Mouse (Mus musculus) adrenal gland (tissue): ENCODE results near the gene Mtmr12.

Experiments
- intact Hi-C: fragments of 180-260 bp; cut with DNase I; formaldehyde crosslinking; loops from one replicate; pipeline ENCODE4 v1.15.1; 2025

The Mtmr12 gene

GRCm38 (mm10) chr15:12273325-12274052 is 68.7 kb downstream of the Mtmr12 start:
- intact Hi-C loops, result no loop called here

- intact Hi-C loops, result no loop called here
Measured at GRCm38 (mm10) chr15:12274053-12274769, 69.4 kb downstream of the Mtmr12 start.

- intact Hi-C loops, result loop anchor here (5.0 kb wide), 1 partner anchor 292 kb away; no protein-coding TSS in a partner anchor
Measured at GRCm38 (mm10) chr15:12275091-12275623, 70.3 kb downstream of the Mtmr12 start.

GRCm38 (mm10) chr15:12279816-12280215 is 75.0 kb downstream of the Mtmr12 start:
- intact Hi-C loops, result loop anchor here (5.0 kb wide), 1 partner anchor 287 kb away; no protein-coding TSS in a partner anchor

GRCm38 (mm10) chr15:12284794-12285534 is 80.1 kb downstream of the Mtmr12 start:
- intact Hi-C loops, result no loop called here

DNA sequence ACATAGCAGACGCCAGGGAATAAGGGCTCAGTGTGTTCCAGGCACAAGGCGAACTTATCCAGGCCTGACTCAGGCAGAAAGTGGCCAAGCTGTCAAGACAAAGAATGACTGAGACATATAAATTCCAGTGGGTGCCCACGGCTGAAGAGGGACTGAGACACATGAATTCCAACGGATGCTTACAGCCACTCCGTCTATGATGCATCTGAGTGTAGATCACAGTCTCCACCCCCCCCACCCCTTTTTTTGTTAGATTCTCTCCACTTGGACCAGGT is 80.6 kb downstream of the Mtmr12 start:
- intact Hi-C loops, result no loop called here

GRCm38 (mm10) chr15:12290330-12290729 is 85.5 kb downstream of the Mtmr12 start:
- intact Hi-C loops, result no loop called here

- intact Hi-C loops, result no loop called here
Measured at GRCm38 (mm10) chr15:12291757-12292156, 86.9 kb downstream of the Mtmr12 start.

GRCm38 (mm10) chr15:12296228-12296627 is 91.4 kb downstream of the Mtmr12 start:
- intact Hi-C loops, result no loop called here

DNA sequence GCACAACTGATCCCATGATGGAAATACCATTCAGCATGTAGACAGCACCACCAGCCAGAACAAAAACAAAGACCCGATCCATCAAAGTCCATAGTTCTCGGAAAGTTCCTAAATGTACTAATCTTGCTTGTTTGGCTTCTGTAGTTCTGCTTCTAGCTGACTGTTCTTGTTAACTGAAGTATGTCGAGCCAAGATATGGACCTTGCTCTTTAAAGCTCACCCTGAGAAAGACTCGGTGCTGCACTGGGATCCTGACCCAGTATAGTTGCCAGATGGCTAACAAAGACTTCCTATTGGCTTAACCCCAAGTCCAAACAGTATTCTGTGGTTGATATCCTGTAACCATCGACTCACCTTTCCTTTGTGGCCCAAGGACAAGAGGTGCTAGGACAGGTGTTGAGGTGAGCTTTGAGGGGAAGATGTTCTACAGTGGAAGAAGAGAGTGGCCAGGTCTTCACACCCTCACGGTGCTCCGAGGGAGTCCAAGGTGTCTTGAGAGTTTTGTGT is 93.5 kb downstream of the Mtmr12 start:
- intact Hi-C loops, result no loop called here

GRCm38 (mm10) chr15:12301771-12302170 is 96.9 kb downstream of the Mtmr12 start:
- intact Hi-C loops, result no loop called here

GRCm38 (mm10) chr15:12306188-12307071 is 101.6 kb downstream of the Mtmr12 start:
- intact Hi-C loops, result no loop called here

- intact Hi-C loops, result no loop called here
Measured at GRCm38 (mm10) chr15:12307114-12307513, 102.3 kb downstream of the Mtmr12 start.

DNA sequence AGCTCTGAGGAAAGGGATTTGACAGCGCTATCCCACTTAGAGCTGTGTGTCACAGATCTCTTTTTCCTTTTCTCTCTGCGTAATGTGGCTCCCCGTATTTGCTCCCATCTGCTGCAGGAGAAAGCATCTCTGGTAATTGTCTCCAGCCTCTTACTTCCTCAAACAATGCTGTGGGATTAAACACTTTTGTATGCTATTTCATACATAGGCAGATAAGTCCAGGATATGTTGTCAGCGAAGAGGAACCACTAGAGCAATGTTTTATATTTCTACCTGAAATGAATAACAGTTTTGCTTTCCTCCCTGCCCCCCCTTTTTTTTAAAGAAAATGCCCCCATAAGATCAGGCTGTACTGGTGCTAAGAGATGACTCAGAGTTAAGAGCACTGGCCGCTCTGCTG is 103.7 kb downstream of the Mtmr12 start:
- intact Hi-C loops, result no loop called here

- intact Hi-C loops, result no loop called here
Measured at GRCm38 (mm10) chr15:12310676-12311075, 105.8 kb downstream of the Mtmr12 start.

DNA sequence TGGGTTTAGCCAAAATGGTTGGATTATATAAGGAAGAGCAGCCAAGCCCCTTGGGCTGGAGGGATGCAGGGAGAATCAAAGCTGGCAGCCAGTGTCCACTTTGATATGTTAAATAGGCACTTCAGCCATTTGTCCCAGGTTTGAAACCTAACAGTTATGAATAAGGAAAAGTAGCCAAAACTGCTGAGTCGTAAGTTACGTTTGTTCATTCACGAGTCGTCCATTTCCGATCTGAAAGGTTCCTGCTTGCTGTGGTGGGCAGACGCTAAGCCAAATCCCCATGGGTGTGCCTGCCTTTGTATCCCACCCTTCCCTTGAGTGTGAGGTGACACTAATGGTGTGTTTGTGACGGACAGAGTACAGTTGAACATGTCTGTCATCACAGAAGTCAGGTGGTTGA is 106.6 kb downstream of the Mtmr12 start:
- intact Hi-C loops, result no loop called here

GRCm38 (mm10) chr15:12313255-12313654 is 108.4 kb downstream of the Mtmr12 start:
- intact Hi-C loops, result no loop called here

GRCm38 (mm10) chr15:12314584-12314983 is 109.8 kb downstream of the Mtmr12 start:
- intact Hi-C loops, result no loop called here

- intact Hi-C loops, result no loop called here
Measured at GRCm38 (mm10) chr15:12315996-12316395, 111.2 kb downstream of the Mtmr12 start.

GRCm38 (mm10) chr15:12317290-12317689 is 112.5 kb downstream of the Mtmr12 start:
- intact Hi-C loops, result no loop called here

- intact Hi-C loops, result no loop called here
Measured at GRCm38 (mm10) chr15:12318451-12318850, 113.6 kb downstream of the Mtmr12 start.
